Mouse (Mus musculus) forebrain, postnatal 0 days (tissue): Measurements from ENCODE around the gene Tor2a. TPM values are rescaled to one million over a fixed set of nuclear protein-coding genes. Genes with fewer than 3 reads are reported as not detected.

ENCODE experiments used
- ATAC-seq: fragments of 200-750 bp; cut with Nextera tagmentation; 2 replicates; pipeline ENCODE4 v1.8.0; 2017; ENCODE audit warnings: mild to moderate bottlenecking, moderate library complexity
- DNase-seq: peaks from one replicate; pipeline ENCODE4 v3.0.0-alpha.2; 2015
- H3K27ac ChIP-seq: fragments of 300-500 bp; sonication (generic); 2 replicates; pipeline ENCODE4 v1.5.1; 2014; ENCODE audit warnings: low read depth, mild to moderate bottlenecking, antibody characterized with exemption, low read length, moderate library complexity, mixed read lengths
- H3K27me3 ChIP-seq: fragments of 300-500 bp; sonication (generic); 2 replicates; pipeline ENCODE4 v1.6.1; 2014; ENCODE audit warnings: mild to moderate bottlenecking, low read length, mixed read lengths; ENCODE audit not compliant: insufficient read depth
- H3K36me3 ChIP-seq: fragments of 300-500 bp; sonication (generic); 2 replicates; pipeline ENCODE4 v1.6.1; 2014; ENCODE audit warnings: mild to moderate bottlenecking, moderate library complexity; ENCODE audit not compliant: insufficient read depth
- H3K4me1 ChIP-seq: fragments of 300-500 bp; sonication (generic); 2 replicates; pipeline ENCODE4 v1.6.1; 2014; ENCODE audit warnings: antibody characterized with exemption; ENCODE audit not compliant: insufficient read depth
- H3K4me2 ChIP-seq: fragments of 300-500 bp; sonication (generic); 2 replicates; pipeline ENCODE4 v1.6.1; 2014; ENCODE audit warnings: low read depth, mild to moderate bottlenecking, moderate library complexity
- H3K4me3 ChIP-seq: fragments of 300-500 bp; sonication (generic); 2 replicates; pipeline ENCODE4 v1.5.1; 2014; ENCODE audit warnings: low read depth, low read length, mixed read lengths
- H3K9ac ChIP-seq: fragments of 300-500 bp; sonication (generic); 2 replicates; pipeline ENCODE4 v1.6.1; 2014; ENCODE audit warnings: mild to moderate bottlenecking
- H3K9me3 ChIP-seq: fragments of 300-500 bp; sonication (generic); 2 replicates; pipeline ENCODE4 v1.6.1; 2016; ENCODE audit warnings: low read length
- CTCF ChIP-seq: sonication (generic); IDR thresholded peaks from 2 replicates; pipeline ENCODE4 v1.5.1; 2016; ENCODE audit warnings: antibody characterized with exemption, control low read depth, low read depth
- WGBS: fragments of 180-500 bp; shearing (Covaris S2); extraction: QIAGEN DNeasy Blood & Tissue Kit; methylation state at CpG from one replicate; pipeline ENCODE4 v1.1.7; 2014; 5-methylcytosine and 5-hydroxymethylcytosine counted together
- polyA plus RNA-seq: library from polyadenylated mRNA; unstranded; fragments of >200 nt; fragmentation: Nextera tagmentation; extraction: Ambion mirVana; gene quantifications from 2 replicates; pipeline ENCODE4 v1.2.1, GENCODE M21; 2015
- total RNA-seq: library from RNA; depleted of rRNA; stranded (reverse); fragments of >200 nt; gene quantifications from 2 replicates; pipeline ENCODE4 v1.2.3, GENCODE M21; 2014

The Tor2a gene
- total and polyA plus RNA-seq, 2 experiments from 2014 or later, result 44.8 to 54.3 TPM

DNA sequence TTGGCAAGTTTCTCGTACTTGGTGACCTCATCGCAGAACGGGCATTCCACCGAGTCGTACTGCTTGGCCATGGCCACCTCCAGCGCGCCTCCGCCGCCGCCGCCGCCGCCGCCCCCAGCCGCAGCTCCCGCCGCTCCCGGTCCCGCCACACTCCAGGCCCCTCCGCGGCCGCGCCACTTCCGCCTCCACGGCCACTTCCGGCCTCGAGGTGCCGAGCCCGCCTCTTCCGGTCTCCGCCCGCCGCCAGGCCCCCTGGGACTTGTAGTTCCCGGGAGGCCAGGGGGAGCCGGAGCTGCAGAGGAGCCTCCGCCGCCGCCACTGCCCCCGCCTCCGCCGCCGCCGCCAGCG, 44.5 kb upstream of the Tor2a start:
- Histone ChIP-seq H3K9ac (peak overlapping the region; percentile 86), H3K4me3 (peak overlapping the region; percentile 81), H3K9me3 (no peaks in the 10 kb centered on the region), H3K27ac (peak overlapping the region; percentile 100), H3K4me1 (peaks cover 3% of the 10 kb centered on the region), H3K36me3 (peaks cover 26% of the 10 kb centered on the region), H3K27me3 (no peaks in the 10 kb centered on the region), H3K4me2 (peak overlapping the region; percentile 94)
- ATAC-seq, result peak; percentile 89
- DNase-seq, result peak; percentile 95
- no peak for TF ChIP-seq CTCF
- under 1% methylated on average over 20 of the region's 44 CpGs for WGBS

DNA sequence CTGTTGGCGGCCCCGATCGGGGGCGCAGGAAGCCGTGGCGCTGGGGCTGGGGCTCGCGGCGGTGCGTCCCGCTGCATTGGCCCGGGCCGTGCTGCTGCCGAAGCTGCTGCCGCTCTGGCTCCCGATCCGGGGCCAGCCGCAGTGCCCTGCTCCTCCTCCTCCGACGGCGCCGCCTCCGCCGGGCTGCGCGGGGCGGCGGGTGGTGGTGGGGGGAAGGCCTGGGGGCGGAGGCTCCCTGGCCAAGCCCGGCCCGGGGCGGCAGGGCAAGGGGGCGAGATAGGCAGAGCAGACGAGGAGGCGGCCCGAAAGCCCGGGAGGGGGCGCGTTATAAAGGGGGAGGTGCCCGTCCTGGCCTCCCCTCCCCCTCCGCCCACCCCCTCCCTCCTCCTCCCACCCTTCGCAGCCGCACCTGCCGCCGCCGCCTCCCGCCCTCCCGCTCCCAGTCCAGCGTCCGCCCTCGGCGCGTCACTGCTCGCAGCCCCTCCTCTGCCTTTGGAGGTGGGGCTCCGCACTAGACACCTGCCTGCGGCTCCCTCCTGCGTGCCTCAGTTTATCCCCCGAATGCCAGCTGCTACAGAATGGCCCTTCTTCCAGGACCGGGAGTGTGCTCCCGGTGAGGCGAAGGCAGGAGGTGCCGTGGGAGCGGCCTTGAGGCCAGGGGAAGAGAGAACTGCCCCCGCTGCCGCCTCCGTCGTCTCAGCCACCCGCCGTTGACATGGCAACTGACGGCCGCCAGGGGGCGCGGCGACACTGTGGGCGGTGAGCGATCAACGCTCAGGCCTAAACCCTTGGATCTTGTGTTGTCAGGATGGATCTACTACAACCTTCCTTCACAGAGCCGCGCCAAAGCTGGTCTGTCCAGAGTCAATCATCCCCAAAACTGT, 43.9 kb upstream of the Tor2a start, which contains the start of gene Cdk9:
TSS of gene Cdk9 (minus strand) at position 143 of the 884 bp plus-strand sequence.
- Histone ChIP-seq H3K9ac (peak within 1 kb of the TSS; percentile 86), H3K27ac (peak within 1 kb of the TSS; percentile 100), H3K36me3 (peaks cover 20% of the 10 kb centered on the region), H3K4me1 (peaks cover 3% of the 10 kb centered on the region), H3K4me2 (peak within 1 kb of the TSS; percentile 94), H3K27me3 (no peaks in the 10 kb centered on the region), H3K9me3 (no peaks in the 10 kb centered on the region), H3K4me3 (peak within 1 kb of the TSS; percentile 81)
- ATAC-seq (peak; percentile 91), DNase-seq (peak; percentile 96)
- WGBS, result 1% methylated on average over 33 of the region's 79 CpGs
- peak; percentile 100 for TF ChIP-seq CTCF

DNA sequence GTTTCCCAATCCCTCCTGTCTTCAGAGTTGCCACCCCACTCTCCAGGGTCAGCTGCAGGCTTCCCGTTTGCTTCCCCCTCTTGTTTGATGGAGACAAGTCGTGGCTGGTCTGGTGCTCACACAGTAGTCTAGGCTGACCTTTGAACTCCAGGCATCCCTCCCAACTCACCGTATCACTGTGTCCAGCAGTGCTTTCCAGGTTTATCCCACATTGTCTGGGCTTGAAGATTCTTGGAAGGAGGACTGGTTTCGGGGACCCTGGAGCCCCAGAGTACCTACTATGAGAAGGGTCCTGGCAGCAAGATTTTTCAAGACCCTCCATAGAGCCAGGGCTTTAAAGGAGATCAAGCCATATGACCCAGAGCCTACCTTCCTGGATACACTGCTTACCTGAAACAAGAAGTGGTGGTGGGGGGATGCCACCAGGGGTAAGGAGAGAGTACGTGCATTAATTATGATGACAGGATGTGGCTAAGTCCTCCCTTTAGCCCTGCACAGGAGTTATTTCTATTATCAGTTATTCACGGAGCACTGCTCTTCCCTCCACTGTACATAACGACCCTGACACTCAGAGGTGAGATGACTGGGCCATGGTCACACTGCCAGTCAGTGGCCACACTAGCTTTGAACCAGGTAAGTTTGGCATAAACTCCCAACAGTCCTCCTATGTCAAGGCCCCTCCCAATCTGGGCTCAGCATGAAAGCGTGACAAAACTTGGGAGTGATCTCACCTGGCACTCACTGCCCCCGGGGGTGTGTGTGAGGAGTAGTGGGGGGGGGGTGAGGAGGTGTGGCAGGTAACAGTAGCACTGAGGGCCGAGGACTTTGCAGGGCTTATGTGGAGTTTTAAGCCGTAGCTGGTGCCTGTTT, 42.7 kb upstream of the Tor2a start:
- peak overlapping the region; percentile 86 for H3K9ac ChIP-seq
- ATAC-seq (no peak), DNase-seq (no peak)
- peak overlapping the region; percentile 94; the same call in 1 of the 2 replicates for H3K4me2 ChIP-seq
- no peak overlapping the region for H3K4me3 ChIP-seq
- H3K9me3 ChIP-seq, result no peaks in the 10 kb centered on the region
- peaks cover 3% of the 10 kb centered on the region for H3K4me1 ChIP-seq
- TF ChIP-seq CTCF, result no peak
- H3K36me3 ChIP-seq, result peaks cover 13% of the 10 kb centered on the region
- no peaks in the 10 kb centered on the region for H3K27me3 ChIP-seq
- H3K27ac ChIP-seq, result peak overlapping the region; percentile 100
- 68% methylated on average over 11 of the region's 11 CpGs for WGBS

DNA sequence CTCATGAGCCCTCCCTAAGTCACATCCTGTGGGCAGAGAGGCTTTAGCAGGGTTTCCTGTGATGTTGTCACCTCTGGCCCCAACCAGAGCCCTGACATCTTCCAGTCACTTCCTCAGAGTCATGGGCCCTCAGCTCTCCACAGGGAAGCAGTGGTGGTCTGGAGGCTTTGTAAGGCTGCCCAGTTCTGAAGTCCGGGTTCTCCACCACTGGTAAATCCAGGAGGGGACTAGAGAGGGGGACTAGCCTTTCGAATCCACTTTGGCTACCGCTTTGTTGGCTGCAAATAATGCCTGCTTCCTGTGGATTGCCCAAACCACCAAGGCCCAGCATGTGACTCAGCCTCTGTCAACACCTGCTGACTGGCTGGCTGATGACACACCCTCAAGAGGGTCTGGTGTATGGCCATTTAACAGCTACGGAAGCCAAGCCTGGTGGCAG, 42.0 kb upstream of the Tor2a start:
- Histone ChIP-seq H3K27me3 (no peaks in the 10 kb centered on the region), H3K4me3 (no peak overlapping the region), H3K4me2 (no peak overlapping the region), H3K9me3 (no peaks in the 10 kb centered on the region), H3K27ac (no peak overlapping the region), H3K36me3 (peaks cover 6% of the 10 kb centered on the region), H3K4me1 (peaks cover 3% of the 10 kb centered on the region), H3K9ac (no peak overlapping the region)
- WGBS, result 76% methylated on average over 4 of the region's 4 CpGs
- ATAC-seq (no peak), DNase-seq (no peak)
- TF ChIP-seq CTCF, result no peak

DNA sequence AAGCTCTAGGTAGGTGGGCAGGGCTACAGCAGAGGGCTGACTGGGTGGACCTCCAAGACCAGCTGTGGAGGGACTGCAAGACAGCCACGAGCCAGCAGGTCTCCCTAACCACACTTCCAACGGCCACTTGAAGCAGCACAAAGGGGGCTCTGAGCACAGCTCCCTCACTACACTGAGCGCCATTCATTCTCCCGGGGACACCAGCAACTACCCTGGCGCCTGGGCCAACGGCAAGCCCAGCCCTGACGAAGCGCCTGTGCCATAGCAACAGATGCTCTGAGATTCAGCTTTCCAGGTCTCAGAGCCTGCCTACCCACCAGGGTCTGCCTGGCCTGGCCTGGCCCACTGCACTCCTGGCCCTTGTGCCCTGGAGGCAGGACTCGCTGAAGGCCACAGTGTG, 38.3 kb upstream of the Tor2a start:
- no peak overlapping the region for H3K9ac ChIP-seq
- no peak for TF ChIP-seq CTCF
- H3K9me3 ChIP-seq, result no peaks in the 10 kb centered on the region
- H3K4me1 ChIP-seq, result no peaks in the 10 kb centered on the region; the same call in 1 of the 2 replicates
- ATAC-seq, result peak; percentile 87
- H3K36me3 ChIP-seq, result no peaks in the 10 kb centered on the region
- H3K27me3 ChIP-seq, result no peaks in the 10 kb centered on the region
- H3K27ac ChIP-seq, result no peak overlapping the region
- no peak overlapping the region for H3K4me3 ChIP-seq
- peak; percentile 53 for DNase-seq
- no peak overlapping the region for H3K4me2 ChIP-seq
- 31% methylated on average over 9 of the region's 9 CpGs for WGBS

DNA sequence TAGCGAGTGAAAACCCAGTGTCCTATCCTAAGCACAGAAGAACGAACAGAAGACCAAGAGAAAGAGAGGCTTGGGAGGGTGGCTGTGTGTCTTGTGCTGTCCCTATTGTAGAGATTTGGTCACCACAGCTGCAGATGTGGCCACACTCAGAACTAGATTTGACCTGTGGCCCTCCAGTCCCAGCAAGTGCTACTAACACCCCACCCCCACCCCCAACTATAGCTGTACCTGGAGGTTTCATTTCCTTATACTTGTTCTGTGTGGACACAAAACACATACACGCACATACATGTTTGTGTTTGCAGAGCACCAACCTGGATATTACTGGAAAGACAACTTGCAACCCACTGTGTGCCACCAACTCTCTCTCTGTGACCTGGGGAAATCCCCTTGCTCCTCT, 37.0 kb upstream of the Tor2a start:
- no peaks in the 10 kb centered on the region for H3K36me3 ChIP-seq
- ATAC-seq (no peak), DNase-seq (no peak)
- no peak overlapping the region for H3K4me2 ChIP-seq
- no peak overlapping the region for H3K27ac ChIP-seq
- no peaks in the 10 kb centered on the region for H3K4me1 ChIP-seq
- WGBS, result 84% methylated on average over 3 of the region's 3 CpGs
- TF ChIP-seq CTCF, result no peak
- no peaks in the 10 kb centered on the region for H3K27me3 ChIP-seq
- H3K4me3 ChIP-seq, result no peak overlapping the region
- H3K9ac ChIP-seq, result no peak overlapping the region
- no peaks in the 10 kb centered on the region for H3K9me3 ChIP-seq
